Comparison of ENCODE assay signal across 25 mouse cellular contexts in genomic region chr15:52480834-52481233, GRCm38 (mm10).
DNase-seq lines count a peak whose midpoint lies in the region; ATAC-seq lines count a peak whose summit lies in the region.
"Had no signal": no experiment of that assay in that cellular context is flagged by ENCODE, and none has a peak within 500 bp of the region (broad histone marks: within the 10 kb centered on the region; RNA-seq: fewer than 3 reads in every experiment).

No protein-coding gene starts in this region.

- no peak overlapping the region for H3K27ac ChIP-seq in hindbrain, embryonic 14.5 days
- no peak overlapping the region for H3K27ac ChIP-seq in hindbrain, embryonic 12.5 days
- H3K27ac ChIP-seq in kidney, embryonic 15.5 days: no peak overlapping the region
- no peak overlapping the region for H3K27ac ChIP-seq in neural tube, embryonic 14.5 days (ENCODE audit: low read depth, low read length)
- H3K27ac ChIP-seq: embryonic facial prominence, embryonic 12.5 days; embryonic facial prominence, embryonic 15.5 days; gastrocnemius, adult 2 months had no signal

- no peak overlapping the region for H3K9ac ChIP-seq in hindbrain, embryonic 14.5 days
- no peak overlapping the region for H3K9ac ChIP-seq in hindbrain, embryonic 12.5 days
- no peak overlapping the region for H3K9ac ChIP-seq in kidney, embryonic 15.5 days
- no peak overlapping the region for H3K9ac ChIP-seq in neural tube, embryonic 14.5 days (replicated peaks; ENCODE audit: low read depth, low read length)
- H3K9ac ChIP-seq: embryonic facial prominence, embryonic 12.5 days; embryonic facial prominence, embryonic 15.5 days; forebrain, postnatal 0 days had no signal

- no peaks in the 10 kb centered on the region for H3K36me3 ChIP-seq in hindbrain, embryonic 14.5 days (replicated peaks; ENCODE audit: control insufficient read depth, insufficient read depth)
- no peaks in the 10 kb centered on the region for H3K36me3 ChIP-seq in hindbrain, embryonic 12.5 days
- no peaks in the 10 kb centered on the region for H3K36me3 ChIP-seq in kidney, embryonic 15.5 days
- no peaks in the 10 kb centered on the region for H3K36me3 ChIP-seq in neural tube, embryonic 14.5 days (ENCODE audit: control insufficient read depth, insufficient read depth, low read length)
- H3K36me3 ChIP-seq: embryonic facial prominence, embryonic 12.5 days; embryonic facial prominence, embryonic 15.5 days; G1E had no signal

- ATAC-seq in hindbrain, embryonic 14.5 days (ENCODE audit: low FRiP score): peak; percentile 40; the same call in 1 of the 2 replicates
- no peak for ATAC-seq in hindbrain, embryonic 12.5 days (ENCODE audit: low FRiP score)
- ATAC-seq in kidney, embryonic 15.5 days (replicated peaks; ENCODE audit: low FRiP score): peak; percentile 82
- ATAC-seq in neural tube, embryonic 14.5 days (ENCODE audit: low read depth): peak; percentile 76; the same call in 1 of the 2 replicates
- ATAC-seq: forebrain, embryonic 14.5 days; forebrain, postnatal 0 days; Patski had no signal

- 40% methylated on average over 3 of the region's 3 CpGs for WGBS in hindbrain, embryonic 14.5 days
- 42% methylated on average over 3 of the region's 3 CpGs for WGBS in hindbrain, embryonic 12.5 days
- 15% methylated on average over 3 of the region's 3 CpGs for WGBS in kidney, embryonic 15.5 days
- 38% methylated on average over 3 of the region's 3 CpGs for WGBS in neural tube, embryonic 14.5 days

- no peak for DNase-seq in hindbrain, embryonic 14.5 days (ENCODE audit: low spot score)
- DNase-seq in kidney, adult 9 months: no peak
- DNase-seq in kidney, postnatal 10 days: peak; percentile 11
- no peak for DNase-seq in kidney, postnatal 25 days
- no peak for DNase-seq in adrenal gland, postnatal 36 days
- DNase-seq: adrenal gland, postnatal 10 days; B cell, adult 2 months; cerebellum, adult 11 months; cerebellum, adult 2 months; cerebellum, adult 9-11 months; cerebellum, postnatal 25 days; forebrain, postnatal 0 days; gastrocnemius, adult 2 months; gastrocnemius, postnatal 14 days; heart, adult 11 months had no signal

- H3K27me3 ChIP-seq in hindbrain, embryonic 14.5 days (ENCODE audit: control insufficient read depth, insufficient read depth, low read length): no peaks in the 10 kb centered on the region
- H3K27me3 ChIP-seq in hindbrain, embryonic 12.5 days: no peaks in the 10 kb centered on the region
- no peaks in the 10 kb centered on the region for H3K27me3 ChIP-seq in kidney, embryonic 15.5 days
- H3K27me3 ChIP-seq in neural tube, embryonic 14.5 days (ENCODE audit: control insufficient read depth, insufficient read depth, low read length): no peaks in the 10 kb centered on the region
- H3K27me3 ChIP-seq: CH12.LX; embryonic facial prominence, embryonic 12.5 days; embryonic facial prominence, embryonic 15.5 days had no signal

- no peak overlapping the region for H3K4me3 ChIP-seq in hindbrain, embryonic 14.5 days (replicated peaks; ENCODE audit: low read length)
- H3K4me3 ChIP-seq in hindbrain, embryonic 12.5 days: no peak overlapping the region
- H3K4me3 ChIP-seq in kidney, embryonic 15.5 days (replicated peaks): no peak overlapping the region
- no peak overlapping the region for H3K4me3 ChIP-seq in neural tube, embryonic 14.5 days (ENCODE audit: low read depth, low read length)
- H3K4me3 ChIP-seq: embryonic facial prominence, embryonic 12.5 days; embryonic facial prominence, embryonic 15.5 days; gastrocnemius, adult 2 months had no signal

- no peak overlapping the region for H3K4me2 ChIP-seq in hindbrain, embryonic 14.5 days (replicated peaks)
- no peak overlapping the region for H3K4me2 ChIP-seq in hindbrain, embryonic 12.5 days (replicated peaks)
- no peak overlapping the region for H3K4me2 ChIP-seq in kidney, embryonic 15.5 days
- no peak overlapping the region for H3K4me2 ChIP-seq in neural tube, embryonic 14.5 days (ENCODE audit: low read depth, low read length)
- H3K4me2 ChIP-seq: embryonic facial prominence, embryonic 12.5 days; embryonic facial prominence, embryonic 15.5 days; heart, embryonic 11.5 days had no signal

- no peaks in the 10 kb centered on the region for H3K9me3 ChIP-seq in hindbrain, embryonic 14.5 days (ENCODE audit: control insufficient read depth, low read length)
- H3K9me3 ChIP-seq in hindbrain, embryonic 12.5 days (replicated peaks): no peaks in the 10 kb centered on the region
- no peaks in the 10 kb centered on the region for H3K9me3 ChIP-seq in kidney, embryonic 15.5 days (replicated peaks)
- no peaks in the 10 kb centered on the region for H3K9me3 ChIP-seq in neural tube, embryonic 14.5 days (ENCODE audit: control insufficient read depth, low read length)
- H3K9me3 ChIP-seq: embryonic facial prominence, embryonic 12.5 days; embryonic facial prominence, embryonic 15.5 days; G1E had no signal

- no peaks in the 10 kb centered on the region for H3K4me1 ChIP-seq in hindbrain, embryonic 14.5 days (replicated peaks; ENCODE audit: control insufficient read depth, insufficient read depth, low read length)
- no peaks in the 10 kb centered on the region for H3K4me1 ChIP-seq in hindbrain, embryonic 12.5 days
- H3K4me1 ChIP-seq in kidney, embryonic 15.5 days: peaks cover 4% of the 10 kb centered on the region; the same call in 1 of the 2 replicates
- no peaks in the 10 kb centered on the region for H3K4me1 ChIP-seq in neural tube, embryonic 14.5 days (ENCODE audit: control insufficient read depth, insufficient read depth, low read length)
- H3K4me1 ChIP-seq: embryonic facial prominence, embryonic 12.5 days; embryonic facial prominence, embryonic 15.5 days had no signal
